Mouse (Mus musculus) right cerebral cortex, adult 2 months (tissue): ENCODE results near the gene Tuba1a.

Source experiments
- DNase-seq, 2 experiments: peaks; one replicate each; pipeline ENCODE4 v3.0.0; 2021 to 2022; ENCODE audit warnings: low spot score in 2 of 2

Gene Tuba1a

DNA sequence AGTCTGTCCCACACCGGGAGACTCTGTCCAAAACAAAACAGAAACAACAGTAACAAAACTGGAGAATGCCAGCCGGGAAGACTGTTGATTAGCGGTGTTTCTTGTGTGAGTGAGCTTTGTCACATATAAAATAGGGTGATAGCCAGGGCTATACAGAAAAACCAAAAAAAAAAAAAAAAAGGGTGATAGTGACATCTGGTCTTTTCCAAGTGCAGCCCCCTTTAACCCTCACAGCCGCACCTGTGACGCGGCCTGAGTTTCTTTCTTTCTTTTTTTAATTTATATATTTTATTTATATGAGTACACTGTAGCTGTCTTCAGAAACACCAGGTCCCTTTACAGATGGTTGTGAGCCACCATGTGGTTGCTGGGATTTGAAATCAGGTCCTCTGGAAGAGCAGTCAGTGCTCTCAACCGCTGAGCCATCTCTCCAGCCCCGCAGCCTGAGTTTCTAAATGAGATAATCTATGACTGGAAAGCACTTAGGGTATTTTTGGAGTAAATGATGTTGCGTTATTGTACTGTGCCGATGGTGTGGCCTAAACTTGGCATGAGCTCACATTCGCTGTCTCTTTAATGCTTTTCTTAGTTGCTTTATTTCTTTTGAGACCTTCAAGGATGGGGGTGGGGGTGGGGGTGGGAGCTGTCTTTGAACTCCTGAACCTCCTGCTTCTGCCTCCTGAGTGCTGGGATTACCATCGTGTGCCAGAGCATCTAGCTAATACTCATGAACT, 32.6 kb upstream of the Tuba1a start:
- peak in 1 of 2 experiments; percentile 40 for DNase-seq

DNA sequence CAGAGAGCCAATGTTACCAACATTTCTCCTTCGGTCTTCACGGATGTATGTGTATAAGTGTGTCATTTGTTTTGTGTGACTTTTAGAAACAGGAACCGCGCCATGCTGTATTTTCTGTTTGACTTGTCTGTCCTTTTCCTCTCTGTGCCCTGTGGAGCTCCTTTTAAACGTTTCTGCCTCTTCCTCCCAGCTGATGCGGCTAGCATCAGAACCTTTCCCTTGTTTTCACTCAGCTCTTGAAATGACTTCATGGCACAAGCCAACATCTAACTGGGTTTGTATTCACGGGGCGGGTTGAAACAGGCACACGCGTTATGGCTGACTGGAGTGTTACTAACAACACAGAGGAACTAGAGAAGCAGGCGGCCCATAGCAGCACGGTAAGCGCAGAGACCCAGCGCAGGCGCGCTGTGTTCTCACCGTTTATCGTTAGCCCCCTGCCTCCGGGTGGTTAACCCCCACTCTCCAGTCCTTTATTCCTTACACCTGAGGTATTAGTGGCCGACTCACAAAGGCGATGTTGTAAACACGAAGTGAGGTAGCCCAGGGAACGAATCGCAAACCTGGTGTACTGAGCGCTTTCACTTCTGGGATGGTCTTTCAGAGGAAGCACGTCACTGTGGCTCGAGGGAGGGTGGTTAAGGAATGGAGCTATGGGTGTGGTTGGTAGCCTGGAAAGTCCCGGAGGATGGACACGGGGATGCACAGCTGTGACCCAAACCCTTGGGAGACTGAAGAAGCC, 31.9 kb upstream of the Tuba1a start:
- peak; percentile 81 to 86 for DNase-seq

DNA sequence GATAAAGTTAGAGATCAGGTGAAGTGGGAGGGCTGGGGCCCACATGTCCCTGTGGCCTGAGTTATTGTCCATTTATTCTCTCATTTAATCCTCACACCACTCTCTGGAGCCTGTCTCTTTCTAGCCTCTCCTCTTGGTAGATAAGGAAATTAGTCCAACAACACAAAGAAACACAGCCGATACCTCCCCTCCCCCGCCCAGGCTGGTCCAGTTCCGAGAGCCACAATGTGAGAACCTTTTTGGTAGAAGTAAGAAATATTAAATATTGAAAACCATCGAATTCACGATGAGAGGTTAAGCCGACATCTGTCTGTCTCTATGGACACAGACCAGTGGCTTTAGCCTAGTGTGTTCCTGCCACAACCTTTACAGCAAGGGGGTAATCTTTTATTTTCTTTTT, 31.2 kb upstream of the Tuba1a start:
- DNase-seq = no peak

DNA sequence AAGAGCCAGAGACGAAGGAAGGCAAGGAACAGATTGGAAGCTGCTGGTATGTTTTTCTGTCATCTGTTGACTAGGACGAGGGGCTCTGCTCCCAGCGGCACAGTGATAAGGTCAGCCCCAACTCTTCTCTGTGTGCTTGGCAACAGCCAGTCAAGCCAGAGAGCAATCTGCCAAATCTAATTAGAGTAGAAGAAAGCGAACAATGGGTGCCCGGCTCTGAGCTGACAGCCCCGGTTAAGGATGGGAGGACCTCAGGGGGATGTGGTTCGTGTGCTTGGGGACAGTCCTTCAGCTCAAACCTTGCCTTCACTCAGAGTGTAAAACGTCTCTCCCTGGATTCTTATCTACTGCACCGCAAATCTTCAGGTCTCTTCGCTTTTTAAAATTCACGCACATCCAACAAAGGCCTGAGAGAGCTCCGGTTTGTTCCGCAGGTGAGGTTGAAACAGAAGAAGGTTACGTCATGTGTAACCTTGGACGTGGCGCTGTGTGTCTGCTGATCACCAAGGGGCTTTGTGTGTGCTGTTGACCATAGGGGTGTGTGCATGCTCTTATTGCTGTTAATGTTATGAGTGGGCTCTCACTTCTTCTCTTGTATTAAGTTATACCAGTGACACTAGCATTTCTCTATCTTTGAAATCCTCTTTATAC, 30.1 kb upstream of the Tuba1a start:
- no peak for DNase-seq

DNA sequence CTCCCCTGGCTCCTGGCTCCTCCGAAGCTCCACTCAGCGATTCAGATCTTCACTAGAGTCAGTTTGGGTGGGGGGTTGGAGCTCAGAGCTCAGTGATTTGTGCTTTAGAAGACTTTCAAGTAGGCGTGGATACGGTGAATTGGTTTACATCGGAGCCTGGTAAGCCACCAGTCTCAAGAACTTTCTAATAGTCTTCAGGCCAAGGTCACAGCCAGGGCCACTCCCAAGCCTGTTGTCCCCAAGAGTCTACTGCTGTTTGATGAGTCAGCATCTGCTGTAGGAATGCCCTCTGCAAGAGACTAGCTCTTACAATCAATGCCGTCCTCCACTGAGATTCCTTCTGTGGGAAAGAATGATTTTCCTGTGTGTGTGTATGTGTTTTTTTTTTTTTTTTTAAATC, 28.6 kb upstream of the Tuba1a start:
- no peak for DNase-seq

DNA sequence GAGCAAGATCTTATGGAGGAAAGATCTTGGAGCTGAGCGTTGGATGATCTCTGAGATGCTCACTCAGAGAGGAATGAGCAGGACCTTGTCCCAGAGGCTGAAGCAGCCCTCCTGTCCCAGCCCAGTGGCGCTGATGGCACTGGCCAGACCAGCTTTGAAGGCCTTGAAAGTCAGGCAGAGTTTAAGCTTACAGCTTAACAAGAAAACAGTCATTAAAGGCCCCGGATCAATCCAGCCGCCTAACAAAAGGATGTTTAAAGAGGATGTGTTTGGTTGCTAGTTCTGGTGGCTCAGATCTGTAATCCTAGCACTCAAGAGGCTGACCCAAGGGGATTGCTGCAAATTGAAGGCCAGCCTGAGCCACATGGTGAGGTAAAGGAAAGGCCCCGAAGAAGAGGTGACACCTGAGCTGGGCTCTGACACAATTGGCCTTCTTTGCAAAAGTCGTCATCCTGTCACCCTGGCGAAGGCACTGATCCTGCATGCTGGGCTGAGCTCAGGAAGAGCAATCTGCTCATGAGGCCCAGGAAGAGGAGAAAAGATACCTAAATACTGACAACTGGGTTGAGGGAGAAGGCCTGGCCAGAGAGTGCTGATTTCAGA, 26.6 kb upstream of the Tuba1a start:
- DNase-seq = no peak

DNA sequence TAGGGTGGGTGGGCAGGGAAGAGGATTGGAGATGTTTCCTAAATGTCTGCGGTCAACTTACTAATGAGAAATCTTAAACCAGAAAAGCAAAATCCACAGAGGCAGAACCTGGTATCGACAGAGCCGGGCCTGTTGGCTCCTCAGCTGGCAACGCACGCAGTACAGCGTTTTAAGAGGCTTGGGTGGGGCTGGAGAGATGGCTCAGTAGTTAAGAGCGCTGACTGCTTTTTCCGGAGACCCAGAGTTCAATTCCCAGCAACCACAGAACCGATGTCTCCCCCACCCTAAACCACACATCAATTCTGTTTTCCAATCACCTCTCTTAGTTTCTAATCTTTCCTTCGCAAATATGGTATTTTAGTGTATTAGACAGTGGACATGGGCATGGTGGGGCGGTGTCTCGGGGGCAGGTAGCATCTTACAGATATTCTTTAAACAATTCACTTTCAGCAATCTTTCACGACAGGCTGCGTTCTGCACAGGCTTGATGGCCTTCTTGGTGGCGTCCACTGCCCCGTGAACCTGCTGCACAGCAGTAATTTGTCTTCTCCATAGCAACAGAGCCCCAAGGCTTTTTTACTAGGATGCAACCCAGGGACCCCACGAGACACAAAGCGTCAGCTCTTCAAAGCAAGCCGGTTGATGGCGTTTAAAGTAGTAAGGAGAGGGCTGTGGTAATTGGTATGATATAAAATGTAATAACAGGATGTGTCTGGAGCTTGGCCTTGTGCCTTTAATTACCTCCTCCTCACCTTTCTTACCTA, 25.1 kb upstream of the Tuba1a start:
- DNase-seq = no peak

DNA sequence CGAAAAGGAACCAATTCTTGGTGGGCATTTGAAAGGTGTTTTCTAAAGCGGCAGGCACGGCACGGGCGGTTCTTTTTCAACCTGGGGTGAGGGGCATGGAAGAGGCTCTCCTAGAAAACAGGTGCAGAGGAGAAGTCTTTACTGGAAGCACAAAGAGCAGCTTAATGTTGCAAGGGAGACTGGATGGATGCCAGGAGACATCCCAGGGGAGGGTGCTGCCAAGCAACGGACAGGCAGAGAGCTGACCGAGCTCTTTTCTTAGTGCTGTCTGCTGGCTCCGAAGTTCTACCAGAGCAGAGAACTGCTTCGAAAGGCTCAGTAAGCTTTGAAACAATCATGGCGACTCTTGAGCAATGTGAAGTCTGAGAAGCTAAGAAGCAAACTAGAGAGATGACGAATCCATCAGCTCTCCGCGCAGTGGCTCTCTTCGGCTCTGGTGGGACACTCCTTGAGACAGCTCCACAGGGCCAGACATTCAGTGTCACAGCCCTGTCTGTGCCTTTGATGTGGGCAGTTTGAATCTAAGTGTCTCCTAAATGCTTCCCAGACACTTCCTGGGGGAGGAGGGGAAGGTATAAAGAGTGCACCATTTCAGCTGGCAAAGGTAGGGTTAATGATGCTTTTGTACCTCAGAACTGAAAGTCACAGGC, 24.4 kb upstream of the Tuba1a start:
- DNase-seq = peak; percentile 56 to 75

DNA sequence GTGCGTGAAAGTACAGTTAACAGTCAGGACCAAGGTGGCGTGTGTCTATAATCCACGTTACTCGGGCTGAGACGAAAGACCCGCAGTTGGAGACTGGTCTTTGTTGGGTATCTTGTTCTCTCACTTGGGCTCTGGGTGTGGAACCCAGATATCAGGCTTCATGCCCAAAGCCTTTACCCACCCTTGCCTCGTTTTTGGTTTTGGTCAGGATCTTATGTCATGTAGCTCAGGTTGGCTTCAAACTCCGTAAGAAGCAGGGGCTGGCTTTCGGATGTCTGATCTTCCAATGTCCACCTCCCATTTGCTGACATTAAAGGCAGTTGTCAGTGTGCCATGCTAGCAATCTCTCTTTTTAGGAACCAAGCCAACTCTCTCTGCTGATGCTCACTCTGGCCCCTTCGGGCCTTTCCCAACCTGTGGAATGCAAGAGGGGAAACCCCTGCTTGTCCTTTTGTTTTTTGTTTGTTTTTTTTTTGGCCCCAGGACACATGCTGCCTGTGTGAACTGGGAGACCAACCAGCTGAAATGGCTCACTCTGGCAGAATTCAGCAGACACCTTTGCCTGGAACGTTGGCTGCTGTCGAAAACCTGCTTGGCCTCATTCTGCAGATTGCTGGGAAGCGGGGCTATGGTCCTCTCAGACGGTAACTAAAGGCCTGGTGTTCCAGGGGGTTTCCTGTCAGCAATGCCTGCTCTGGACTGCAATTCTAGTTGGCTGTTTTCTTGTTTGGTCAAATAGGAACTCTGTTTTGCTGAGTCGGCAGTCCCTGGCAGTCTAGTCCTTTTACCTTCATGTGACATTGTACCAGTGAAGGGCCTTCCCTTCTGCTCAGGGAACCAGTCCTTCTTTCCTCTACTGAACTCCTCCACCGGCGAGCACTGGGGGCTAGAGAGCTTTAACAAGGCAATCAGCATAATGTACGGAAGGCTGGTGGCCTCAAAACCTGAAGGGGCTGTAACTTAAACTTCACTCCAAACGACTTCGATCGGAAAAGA, 23.6 kb upstream of the Tuba1a start:
- no peak for DNase-seq

DNA sequence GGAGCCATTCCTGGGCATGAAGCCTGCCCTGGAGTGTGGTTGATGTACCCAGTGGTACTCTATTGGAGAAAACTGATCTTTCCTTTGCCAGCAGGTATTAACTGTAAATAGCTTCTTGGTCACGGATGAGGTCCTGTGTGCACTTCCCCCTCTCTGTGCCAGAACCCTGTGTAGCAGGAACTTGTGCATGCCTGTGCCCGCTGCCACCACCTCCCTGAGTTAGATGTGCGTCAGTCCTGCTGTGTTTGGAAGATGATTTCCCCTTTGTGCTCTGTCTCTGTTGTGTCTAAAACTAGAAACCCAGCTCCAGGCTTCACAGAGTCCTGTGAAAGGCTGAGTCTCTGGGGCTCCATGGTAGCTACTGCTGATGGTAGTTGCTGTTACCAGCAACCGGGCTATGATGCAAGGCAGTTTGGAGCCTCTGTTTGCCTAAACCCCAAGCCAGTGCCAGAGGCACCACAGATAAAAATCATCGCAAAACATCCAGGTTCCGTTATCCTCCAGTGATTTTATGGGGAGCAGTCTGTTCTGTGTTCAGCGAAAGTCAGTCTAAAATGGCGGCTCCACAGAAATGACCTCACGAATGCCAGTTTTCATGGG, 19.6 kb upstream of the Tuba1a start:
- no peak for DNase-seq

DNA sequence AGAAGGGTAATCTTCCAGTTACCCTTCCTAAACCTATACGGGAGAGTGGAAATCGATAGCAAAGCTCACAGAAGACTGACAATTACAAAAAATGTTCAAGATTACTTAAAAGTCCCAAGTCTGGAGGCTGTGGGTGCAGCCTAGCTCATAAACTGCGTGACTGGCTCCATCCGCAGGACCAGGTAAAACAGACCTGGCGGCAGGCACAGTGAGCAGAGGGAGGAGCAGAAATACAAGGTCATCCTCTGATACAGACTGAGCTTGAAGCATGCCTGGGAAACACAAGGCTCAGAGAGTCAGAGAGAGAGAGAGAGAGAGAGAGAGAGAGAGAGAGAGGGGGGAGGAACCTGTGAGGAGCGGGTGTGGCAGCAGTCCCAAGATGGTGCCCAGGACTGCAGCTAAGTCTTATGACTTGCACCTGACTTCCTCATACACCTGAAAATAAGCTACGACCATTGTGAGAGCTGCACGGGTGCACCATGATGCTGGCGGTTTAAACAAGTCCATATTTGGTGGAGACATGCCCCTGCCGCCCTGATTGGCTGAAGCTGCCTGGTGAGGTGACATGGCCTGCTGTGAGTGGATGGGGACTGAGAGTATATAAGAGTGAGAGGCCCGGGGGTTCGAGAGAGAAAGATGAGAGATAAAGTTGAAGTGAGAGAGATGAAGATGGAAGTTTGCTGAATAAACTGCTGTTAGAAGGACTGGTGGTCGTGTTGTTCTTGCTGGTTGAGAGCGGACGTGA, 18.2 kb upstream of the Tuba1a start:
- peak in 1 of 2 experiments; percentile 57 for DNase-seq

DNA sequence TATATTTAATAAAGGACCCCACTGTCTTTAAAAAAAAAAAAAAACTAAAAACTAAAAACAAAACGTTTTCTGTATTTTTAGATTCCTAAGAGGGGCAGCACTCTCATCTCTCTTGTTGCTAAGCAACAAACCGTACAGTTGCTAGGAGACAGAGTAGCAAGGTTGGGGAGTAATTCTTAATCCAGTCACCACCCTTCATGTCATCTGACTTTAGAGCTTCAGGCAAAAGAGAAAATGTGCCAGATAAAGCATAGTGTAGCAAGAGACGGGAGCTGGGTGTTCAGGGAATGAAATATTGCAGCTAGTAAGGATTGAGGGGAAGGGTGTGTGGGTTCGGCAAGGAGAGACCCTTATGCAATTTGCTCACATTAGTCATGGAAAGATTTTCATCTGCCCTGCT, 17.6 kb upstream of the Tuba1a start:
- peak; percentile 45 to 61 for DNase-seq

DNA sequence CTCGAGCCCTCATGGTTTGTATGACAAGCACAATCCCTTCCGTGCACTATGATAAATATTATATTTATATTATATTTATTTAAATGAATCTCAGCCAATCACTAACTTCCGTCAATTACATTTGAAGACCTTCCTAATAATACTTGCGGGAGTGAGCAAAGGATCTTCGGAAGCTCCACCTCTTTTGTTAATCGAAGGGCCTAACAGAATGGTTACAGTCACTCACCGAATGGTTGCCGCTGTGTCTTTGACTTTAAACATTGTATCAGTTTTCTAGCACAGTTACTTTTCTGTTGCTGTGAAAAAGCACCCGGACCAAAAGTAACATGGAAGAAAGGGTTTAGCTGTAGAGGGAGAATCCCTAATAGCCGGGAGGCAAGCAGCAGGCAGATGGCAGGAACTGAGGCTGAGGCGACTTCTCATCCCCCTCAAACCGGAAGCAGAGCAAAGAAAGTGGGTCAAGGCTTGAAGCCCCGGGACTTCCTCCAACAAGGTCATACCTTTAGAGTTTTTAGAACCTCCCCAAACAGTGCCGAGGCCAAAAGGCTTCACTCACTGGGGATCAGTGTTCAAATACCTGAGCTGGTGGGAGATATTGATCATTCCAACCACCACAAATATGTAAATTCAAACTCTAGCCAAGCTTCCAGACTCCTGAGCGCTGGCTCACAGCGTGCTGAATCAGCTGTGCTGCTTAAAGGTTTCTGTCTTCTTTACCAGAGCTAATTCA, 16.0 kb upstream of the Tuba1a start:
- DNase-seq = peak in 1 of 2 experiments; percentile 45

DNA sequence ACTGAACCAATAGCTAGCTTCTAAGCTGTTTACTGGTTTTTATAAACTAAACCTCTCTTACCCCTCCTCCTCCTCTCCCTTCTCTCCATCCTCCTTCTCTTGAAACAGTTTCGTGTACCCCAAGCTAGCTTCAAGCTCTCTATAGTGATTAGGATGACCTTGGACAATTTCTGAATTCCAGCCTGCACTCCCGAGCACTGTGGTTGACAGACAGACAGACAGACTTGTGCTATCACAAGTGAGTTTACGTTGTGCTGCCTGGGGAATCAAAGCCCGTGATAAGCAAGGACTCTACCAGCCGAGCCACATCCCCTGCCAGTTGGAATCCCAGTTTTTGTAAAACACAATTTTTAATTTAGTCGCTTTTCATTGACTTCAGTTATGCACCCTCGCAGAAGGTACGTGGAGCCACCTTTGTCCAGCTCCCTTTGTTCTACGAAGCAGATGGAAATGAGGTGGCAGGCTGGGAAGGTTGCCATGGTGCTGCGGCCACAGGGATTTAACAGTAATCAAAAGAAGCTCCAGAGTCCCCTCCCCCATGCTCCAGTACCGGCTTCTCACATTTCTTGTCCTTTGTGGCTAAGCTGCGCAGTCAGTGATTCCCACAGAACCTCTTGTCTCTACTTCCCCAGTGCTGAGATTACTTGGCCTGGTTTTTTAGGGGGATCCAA, 15.3 kb upstream of the Tuba1a start:
- peak; percentile 67 to 75 for DNase-seq

DNA sequence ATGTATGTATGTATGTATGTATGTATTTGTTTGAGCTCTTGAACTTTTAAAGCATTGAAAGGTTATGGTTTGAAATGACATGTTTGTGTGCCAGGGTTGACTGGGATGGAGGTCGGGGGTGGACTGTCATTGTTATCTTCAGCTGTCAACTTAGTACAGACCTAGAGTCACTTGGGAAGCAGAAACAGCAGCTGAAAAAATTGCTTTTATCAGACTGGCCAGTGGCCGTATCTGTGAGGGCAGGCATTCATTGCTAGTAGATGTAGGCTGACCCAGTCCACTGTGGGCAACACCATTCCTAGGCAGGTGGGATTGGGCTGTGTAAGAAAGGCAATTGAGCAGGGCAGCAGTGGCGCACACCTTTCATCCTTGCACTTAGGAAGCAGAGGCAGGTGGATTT, 6.0 kb upstream of the Tuba1a start:
- no peak for DNase-seq

DNA sequence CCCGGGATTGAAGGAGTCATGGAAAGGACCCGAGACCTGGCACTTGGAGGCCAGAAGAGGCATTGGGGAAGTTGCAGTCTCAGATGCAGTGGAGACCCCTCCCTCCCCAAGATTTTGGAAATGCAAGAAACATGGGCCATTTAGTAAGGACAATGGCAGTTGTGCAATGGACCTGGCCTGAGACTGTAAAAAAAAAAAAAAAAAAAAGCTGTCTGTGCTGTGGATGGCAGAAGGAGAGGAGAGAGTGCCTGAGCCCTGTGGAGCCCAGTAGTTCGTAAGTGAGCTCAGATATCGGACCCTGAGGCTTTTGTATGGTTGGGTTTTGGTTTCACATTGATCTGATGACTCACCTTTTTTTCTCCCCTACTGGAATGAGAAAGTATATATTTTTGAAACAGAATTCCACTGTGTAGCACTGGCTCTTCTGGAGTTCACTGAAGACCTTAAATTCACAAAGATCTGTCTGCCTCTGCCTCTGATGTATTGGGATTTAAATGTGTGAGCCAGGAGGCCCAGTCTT, 5.5 kb upstream of the Tuba1a start:
- DNase-seq = no peak

DNA sequence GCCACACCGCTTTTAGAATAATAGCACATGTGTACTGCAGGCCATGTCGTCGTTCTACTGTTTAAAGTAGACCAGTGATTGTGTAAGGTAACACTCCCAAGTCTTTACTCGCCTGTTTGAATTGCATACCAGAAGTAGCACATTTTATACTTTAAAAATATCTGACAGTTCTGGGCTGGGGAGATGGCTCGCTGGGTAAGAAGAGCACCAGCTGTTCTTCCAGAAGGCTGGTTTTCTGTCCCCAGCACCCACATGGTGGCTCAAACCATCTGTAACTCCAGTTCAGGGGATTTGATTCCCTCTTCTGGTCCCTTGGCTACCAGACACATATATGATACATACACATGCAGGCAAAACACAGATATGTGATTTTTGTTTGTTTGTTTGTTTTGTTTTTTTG, 4.0 kb upstream of the Tuba1a start:
- DNase-seq = no peak
